Mouse (Mus musculus) layer of hippocampus, adult 8-10 months (tissue): Measurements from ENCODE around the gene Olfr1496. TPM values are rescaled to one million over a fixed set of nuclear protein-coding genes. Genes with fewer than 3 reads are reported as not detected.
"Not testable (repeated sequence)": the region's sequence is repeated elsewhere in the genome, so short reads cannot be mapped to it uniquely, and the experiment has no call there.

Experiments used
- DNase-seq, 2 experiments: peaks; one replicate each; pipeline ENCODE4 v3.0.0; 2022; ENCODE audit warnings: low spot score in 2 of 2
- total RNA-seq, 4 experiments: library from RNA; stranded (reverse); gene quantifications; 2 replicates each; pipeline ENCODE4 v1.2.4; 2022

The Olfr1496 gene
- not detected for total RNA-seq

DNA sequence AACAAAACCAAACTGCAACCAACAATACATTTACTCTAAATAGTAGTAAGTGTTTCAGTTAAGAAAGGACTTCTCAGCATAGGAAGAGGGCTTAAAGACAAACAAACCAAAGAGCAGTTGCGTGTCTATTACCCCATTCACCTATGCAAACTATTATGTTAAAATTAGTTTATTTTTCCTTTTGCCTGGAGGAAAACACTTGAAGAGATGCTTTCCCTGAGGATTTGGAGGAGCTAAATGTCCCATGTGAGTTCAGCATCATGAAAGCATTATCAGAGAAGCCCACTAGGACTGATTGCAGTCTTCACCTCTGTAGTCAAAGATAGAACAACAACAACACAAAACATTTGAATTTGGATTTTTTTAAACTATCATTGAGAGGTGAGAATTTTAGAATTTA lies at the start of gene Olfr1496:
Gene Olfr1496 (plus strand): TSS at position 301 of the 400 bp plus-strand sequence.
- DNase-seq = no peak

DNA sequence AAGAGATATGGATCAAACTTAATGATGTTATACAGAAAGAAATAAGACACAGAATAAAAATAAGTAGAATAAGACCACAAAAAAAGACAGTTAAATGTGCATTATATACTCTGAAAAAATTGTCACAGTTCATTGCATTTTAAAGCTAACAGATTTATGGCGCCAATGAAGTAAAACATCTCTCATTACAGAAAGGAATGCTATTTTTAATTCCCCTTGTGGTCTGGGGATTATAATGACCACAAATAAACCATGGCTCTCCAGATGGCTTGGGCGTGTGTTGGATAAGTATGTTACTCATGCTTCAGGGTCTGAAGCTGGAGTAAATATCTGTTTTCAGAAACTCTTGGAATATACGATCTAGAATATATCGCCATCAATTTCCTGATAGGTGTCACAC lies 38.2 kb upstream of the Olfr1496 start, which contains the start of gene Olfr1494:
Gene Olfr1494 (plus strand): TSS at position 301 of the 400 bp plus-strand sequence.
- DNase-seq = no peak

DNA sequence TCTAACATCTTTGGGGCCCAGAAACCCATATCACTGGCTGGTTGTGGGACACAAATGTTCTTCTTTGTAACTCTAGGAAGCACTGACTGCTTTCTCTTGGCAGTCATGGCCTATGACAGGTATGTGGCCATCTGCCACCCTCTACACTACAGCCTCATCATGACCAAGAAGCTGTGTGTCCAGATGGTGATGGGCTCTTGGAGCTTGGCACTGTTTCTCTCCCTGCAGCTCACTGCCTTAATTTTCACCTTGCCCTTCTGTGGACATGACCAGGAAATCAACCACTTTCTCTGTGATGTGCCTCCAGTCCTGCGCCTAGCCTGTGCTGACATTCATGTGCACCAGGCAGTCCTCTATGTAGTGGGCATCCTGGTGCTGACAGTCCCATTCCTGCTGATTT lies 28.3 kb upstream of the Olfr1496 start:
- DNase-seq = no peak

DNA sequence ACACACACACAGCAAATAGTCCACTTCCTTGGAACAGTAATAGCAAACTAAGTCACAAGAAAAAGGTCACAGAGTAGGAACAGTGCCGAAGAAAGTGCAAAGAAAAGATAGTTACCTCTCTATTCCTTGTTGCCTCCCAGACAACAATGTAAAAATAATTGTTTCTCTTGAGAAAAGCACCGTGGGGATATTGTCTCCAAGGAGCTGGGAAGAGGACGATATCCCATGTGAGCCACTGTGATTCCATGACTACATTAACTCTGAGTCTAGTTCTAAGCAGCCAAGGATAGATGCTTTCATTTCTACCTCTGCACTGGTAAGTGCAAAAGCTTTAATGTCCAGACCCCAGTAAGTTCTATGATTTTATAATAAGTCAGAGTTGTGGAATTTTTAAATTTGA lies 13.4 kb upstream of the Olfr1496 start, which contains the start of gene Olfr1495:
Gene Olfr1495 (plus strand): TSS at position 301 of the 400 bp plus-strand sequence.
- no peak for DNase-seq

DNA sequence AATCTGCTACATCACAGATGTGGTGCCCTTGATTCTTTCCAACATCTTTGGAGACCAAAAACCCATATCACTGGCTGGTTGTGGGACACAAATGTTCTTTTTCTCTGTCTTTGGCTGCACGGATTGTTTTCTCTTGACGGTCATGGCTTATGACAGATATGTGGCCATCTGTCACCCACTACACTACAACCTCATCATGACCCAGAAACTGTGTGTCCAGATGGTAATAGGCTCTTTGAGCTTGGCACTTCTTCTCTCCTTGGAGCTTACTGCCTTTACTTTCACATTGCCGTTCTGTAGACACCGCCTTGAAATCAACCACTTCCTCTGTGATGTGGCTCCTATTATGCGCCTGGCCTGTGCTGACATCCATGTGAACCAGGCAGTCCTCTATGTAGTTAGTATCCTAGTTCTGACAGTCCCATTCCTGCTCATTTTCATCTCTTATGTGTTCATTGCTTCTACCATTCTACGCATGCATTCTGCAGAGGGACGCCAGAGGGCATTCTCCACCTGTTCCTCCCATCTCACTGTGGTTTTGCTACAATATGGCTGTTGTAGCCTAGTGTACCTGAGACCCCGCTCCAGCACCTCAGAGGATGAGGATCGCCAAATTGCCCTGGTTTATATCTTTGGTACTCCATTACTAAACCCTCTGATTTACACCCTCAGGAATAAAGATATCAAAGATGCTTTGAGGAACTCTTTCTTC lies 9.0 kb upstream of the Olfr1496 start:
- no peak for DNase-seq

DNA sequence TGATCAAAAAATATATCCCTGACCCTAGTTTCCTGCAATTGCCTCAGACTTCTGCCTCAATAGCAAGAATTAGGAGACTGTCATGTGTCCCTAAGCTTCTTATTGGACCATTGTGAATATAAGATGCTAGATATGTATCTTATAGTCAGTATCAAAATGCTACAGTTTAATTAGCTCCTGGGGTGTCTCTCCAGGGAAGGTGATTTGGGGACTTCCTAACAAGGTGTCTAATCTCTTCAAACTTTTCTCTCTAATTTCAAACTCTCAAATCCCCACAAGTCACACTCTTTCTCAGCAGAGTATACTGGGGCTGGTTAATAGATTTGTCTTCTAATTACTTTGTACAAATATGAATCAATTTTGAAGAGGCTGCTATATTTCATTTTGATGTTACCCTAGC lies 20.4 kb downstream of the Olfr1496 start, which contains the start of gene Olfr1497:
Gene Olfr1497 (minus strand): TSS at position 101 of the 400 bp plus-strand sequence.
- DNase-seq = no peak

DNA sequence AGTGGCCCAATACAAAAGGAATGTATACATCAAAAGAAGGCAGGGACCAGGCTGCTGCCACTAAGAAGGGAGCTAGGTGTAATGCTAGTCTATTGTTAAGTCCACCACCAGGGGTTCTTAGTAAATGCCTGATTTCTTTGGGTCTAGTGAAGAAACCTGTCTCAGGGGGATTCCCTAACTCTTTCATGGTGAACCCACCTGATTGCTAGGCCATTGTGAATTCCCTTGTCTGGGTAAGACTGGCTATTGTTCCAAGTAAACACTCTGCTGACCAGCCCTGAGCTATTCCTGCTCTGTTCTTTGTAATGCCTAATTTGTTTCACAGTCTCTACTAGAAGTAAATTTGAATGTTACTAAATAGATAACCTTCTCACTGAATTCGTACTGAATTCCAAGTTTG lies 27.8 kb downstream of the Olfr1496 start:
- DNase-seq = not testable (repeated sequence)

DNA sequence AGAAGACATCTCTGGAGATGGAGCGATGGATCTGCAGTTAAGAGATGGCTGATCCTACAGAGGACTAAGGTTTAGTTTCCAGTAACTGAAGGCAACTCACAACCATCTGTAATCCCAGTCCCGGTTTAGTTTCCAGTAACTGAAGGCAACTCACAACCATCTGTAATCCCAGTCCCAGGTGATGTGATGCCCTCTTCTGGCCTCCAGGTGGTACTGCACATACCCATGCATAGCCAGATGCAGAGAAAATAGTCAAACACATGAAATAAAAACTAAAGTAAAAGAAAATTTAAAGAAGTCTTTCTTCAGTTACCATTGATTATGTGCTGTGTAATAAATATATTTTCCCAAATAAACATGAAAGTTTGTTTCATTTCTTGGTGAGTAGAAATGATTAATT lies 35.1 kb downstream of the Olfr1496 start:
- no peak for DNase-seq

DNA sequence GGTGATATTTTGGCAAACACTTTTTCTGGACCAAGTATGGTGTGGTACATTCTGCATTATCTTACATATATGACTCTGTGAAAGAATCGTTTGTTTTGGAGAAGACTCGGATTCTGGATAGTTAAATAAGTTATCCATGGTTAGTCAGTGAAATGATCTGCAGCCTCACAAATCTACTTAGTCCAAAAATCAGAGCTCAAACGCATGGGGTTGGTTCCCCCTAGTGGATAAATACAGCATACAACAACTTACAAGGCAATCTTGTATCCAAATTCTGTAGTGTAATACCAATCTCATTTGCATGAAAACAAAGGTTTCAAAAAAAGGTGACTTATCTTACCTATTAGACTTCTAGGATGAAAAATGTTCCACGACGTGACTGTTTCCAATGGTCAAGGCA lies 41.1 kb downstream of the Olfr1496 start:
- DNase-seq = no peak

DNA sequence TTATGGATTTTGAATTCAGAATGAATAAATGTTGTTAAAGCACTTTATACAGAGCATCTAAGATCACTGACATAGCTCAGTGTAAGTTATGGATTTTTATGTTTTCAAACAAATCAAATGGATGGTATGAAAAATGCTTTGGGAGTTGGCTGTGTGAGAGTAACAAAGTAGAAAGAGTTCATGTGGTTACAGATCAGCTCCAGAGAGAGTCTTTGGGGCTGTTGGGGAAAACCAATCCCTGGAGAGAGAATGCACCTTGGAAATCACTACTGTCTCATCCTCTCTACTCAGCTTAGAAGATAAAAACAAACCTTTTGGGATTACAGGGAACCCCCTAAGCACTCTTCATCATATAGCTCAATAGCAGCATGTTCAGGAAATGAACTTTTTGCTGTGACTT lies 41.7 kb downstream of the Olfr1496 start, which contains the start of gene Olfr1499:
Gene Olfr1499 (minus strand): TSS at position 101 of the 400 bp plus-strand sequence.
- DNase-seq = no peak

DNA sequence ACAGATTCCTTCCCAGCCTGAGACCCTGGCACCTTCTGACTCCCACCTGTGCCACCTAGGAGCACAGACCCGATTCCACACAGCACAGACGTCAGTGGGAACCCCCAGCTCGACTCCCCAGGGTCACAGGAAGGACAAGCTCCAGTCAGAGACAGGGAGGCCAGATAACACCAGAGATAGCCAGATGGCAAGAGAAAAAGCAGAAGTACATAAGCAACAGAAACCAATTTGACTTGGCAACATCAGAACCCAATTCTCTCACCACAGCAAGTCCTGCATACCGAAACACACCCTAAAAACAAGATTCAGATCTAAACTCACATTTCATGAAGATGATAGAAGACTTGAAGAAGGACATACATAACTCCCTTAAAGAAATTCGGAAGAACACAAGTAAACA lies 43.2 kb downstream of the Olfr1496 start:
- DNase-seq = no peak

DNA sequence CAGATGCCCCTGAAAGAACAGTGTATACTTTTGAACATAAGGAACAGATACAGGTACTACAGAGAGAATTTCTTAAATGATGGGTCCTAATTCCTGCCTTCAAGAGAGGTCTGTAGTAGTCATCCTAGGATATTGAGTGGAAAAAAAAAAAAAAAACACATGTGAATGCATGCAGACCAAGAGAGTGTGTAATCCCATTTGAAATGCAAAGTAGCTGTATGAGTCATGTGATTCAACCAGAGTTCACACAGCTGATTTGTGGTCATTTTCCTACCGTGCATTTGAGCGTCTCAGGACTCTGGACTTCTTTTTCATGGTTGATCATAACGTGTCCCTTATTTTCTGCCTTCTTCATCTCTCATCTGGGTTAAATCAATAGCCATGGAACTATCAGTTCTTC lies 50.8 kb downstream of the Olfr1496 start:
- DNase-seq = no peak

DNA sequence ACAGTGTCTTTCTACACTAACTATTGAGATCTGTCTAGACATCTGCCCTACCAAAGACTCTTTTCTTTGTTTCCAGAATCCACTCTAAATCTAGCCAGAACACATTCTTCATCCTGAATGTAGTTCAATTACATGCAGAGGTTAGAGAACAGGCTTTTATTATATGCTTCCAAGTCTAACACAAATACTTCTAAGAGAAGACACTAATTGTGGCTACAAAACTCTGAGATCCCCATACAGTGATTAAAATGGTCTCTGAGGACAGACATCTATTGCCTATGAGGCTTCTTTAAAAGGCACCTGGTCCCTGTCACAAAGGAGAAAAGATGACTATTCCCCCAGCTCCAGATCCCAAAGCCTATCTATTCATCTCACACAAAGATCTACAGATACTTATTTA lies 52.7 kb downstream of the Olfr1496 start, which contains the start of gene Olfr1500:
Gene Olfr1500 (minus strand): TSS at position 101 of the 400 bp plus-strand sequence.
- no peak for DNase-seq

Other genes starting within 250 kb of the Olfr1496 start
- not detected for gene Olfr1480, start 250.0 kb upstream of the Olfr1496 start, total RNA-seq
- gene Olfr1484, start 194.4 kb upstream of the Olfr1496 start, total RNA-seq = not detected
- not detected for gene Olfr1487, start 160.5 kb upstream of the Olfr1496 start, total RNA-seq
- not detected for gene Olfr1489, start 146.3 kb upstream of the Olfr1496 start, total RNA-seq
- not detected for gene Olfr1490, start 126.8 kb upstream of the Olfr1496 start, total RNA-seq
- gene Olfr1491, start 80.6 kb upstream of the Olfr1496 start, total RNA-seq = not detected
- not detected for gene Olfr1493-ps1, start 54.6 kb upstream of the Olfr1496 start, total RNA-seq
- not detected for gene Olfr1494, start 38.1 kb upstream of the Olfr1496 start, total RNA-seq
- gene Olfr1495, start 13.3 kb upstream of the Olfr1496 start, total RNA-seq = not detected
- gene Olfr1497, start 20.3 kb downstream of the Olfr1496 start, total RNA-seq = not detected
- gene Olfr1499, start 41.6 kb downstream of the Olfr1496 start, total RNA-seq = not detected
- not detected for gene Olfr1500, start 52.6 kb downstream of the Olfr1496 start, total RNA-seq
- not detected for gene Olfr1501, start 72.8 kb downstream of the Olfr1496 start, total RNA-seq
- not detected for gene Olfr1502, start 83.9 kb downstream of the Olfr1496 start, total RNA-seq
- not detected for gene Olfr1504, start 120.0 kb downstream of the Olfr1496 start, total RNA-seq
- gene Olfr1505, start 135.7 kb downstream of the Olfr1496 start, total RNA-seq = not detected